Mouse (Mus musculus): Measurements from ENCODE around the gene Gm49425. TPM values are rescaled to one million over a fixed set of nuclear protein-coding genes. Genes with fewer than 3 reads are reported as not detected.

Gene Gm49425
- polyA plus RNA-seq (2012; ENCODE audit: low replicate concordance), result not detected in 2 replicates

GRCm38 (mm10) chr15:101517161-101517560 is at the start of gene Gm49425:
Gene Gm49425 (minus strand): TSS chr15:101517261.

GRCm38 (mm10) chr15:101562850-101563249 is 45.8 kb upstream of the Gm49425 start, which contains the start of gene Krt90:
Gene Krt90 (minus strand): TSS chr15:101562950.

GRCm38 (mm10) chr15:101550567-101550966 is 33.5 kb upstream of the Gm49425 start, which contains the start of gene Krt82:
Gene Krt82 (minus strand): TSS chr15:101550667.

GRCm38 (mm10) chr15:101532720-101533119 is 15.7 kb upstream of the Gm49425 start, which contains the start of gene Krt84:
Gene Krt84 (minus strand): TSS chr15:101532820.

GRCm38 (mm10) chr15:101491431-101491830 is 25.6 kb downstream of the Gm49425 start, which contains the start of gene Krt83:
Gene Krt83 (minus strand): TSS chr15:101491512.

GRCm38 (mm10) chr15:101472952-101473528 is 44.0 kb downstream of the Gm49425 start, which contains the start of gene Krt86:
Gene Krt86 (plus strand): TSS chr15:101473478.

Other genes starting within 250 kb of the Gm49425 start
- gene Atg101, start 233.0 kb downstream of the Gm49425 start, polyA plus RNA-seq (2012; ENCODE audit: low replicate concordance), result 29.8 and 32.9 TPM in 2 replicates
- gene 6030408B16Rik, start 224.0 kb downstream of the Gm49425 start, polyA plus RNA-seq (2012; ENCODE audit: low replicate concordance), result not detected in 2 replicates
- gene Krt80, start 147.1 kb downstream of the Gm49425 start, polyA plus RNA-seq (2012; ENCODE audit: low replicate concordance), result 1.4 and 1.5 TPM in 2 replicates
- 0.35 and 0.40 TPM in 2 replicates for gene Krt7, start 106.2 kb downstream of the Gm49425 start, polyA plus RNA-seq (2012; ENCODE audit: low replicate concordance)
- gene Krt87, start 78.5 kb downstream of the Gm49425 start, polyA plus RNA-seq (2012; ENCODE audit: low replicate concordance), result not detected in 2 replicates
- gene Krt88, start 69.5 kb downstream of the Gm49425 start, polyA plus RNA-seq (2012; ENCODE audit: low replicate concordance), result not detected in 2 replicates
- gene Krt81, start 53.5 kb downstream of the Gm49425 start, polyA plus RNA-seq (2012; ENCODE audit: low replicate concordance), result not detected in 2 replicates
- gene Krt86, start 43.8 kb downstream of the Gm49425 start, polyA plus RNA-seq (2012; ENCODE audit: low replicate concordance), result not detected in 2 replicates
- 0.23 TPM in 1 of 2 replicates, not detected in the other for gene Krt83, start 25.7 kb downstream of the Gm49425 start, polyA plus RNA-seq (2012; ENCODE audit: low replicate concordance)
- not detected in 2 replicates for gene Krt84, start 15.6 kb upstream of the Gm49425 start, polyA plus RNA-seq (2012; ENCODE audit: low replicate concordance)
- not detected in 2 replicates for gene Krt82, start 33.4 kb upstream of the Gm49425 start, polyA plus RNA-seq (2012; ENCODE audit: low replicate concordance)
- not detected in 2 replicates for gene Krt90, start 45.7 kb upstream of the Gm49425 start, polyA plus RNA-seq (2012; ENCODE audit: low replicate concordance)
- gene Krt75, start 56.6 kb upstream of the Gm49425 start, polyA plus RNA-seq (2012; ENCODE audit: low replicate concordance), result not detected in 2 replicates
- gene Gm5414, start 110.9 kb upstream of the Gm49425 start, polyA plus RNA-seq (2012; ENCODE audit: low replicate concordance), result not detected in 2 replicates
- not detected in 2 replicates for gene Gm5478, start 130.1 kb upstream of the Gm49425 start, polyA plus RNA-seq (2012; ENCODE audit: low replicate concordance)
- not detected in 2 replicates for gene Krt6b, start 163.0 kb upstream of the Gm49425 start, polyA plus RNA-seq (2012; ENCODE audit: low replicate concordance)
- gene Krt6a, start 177.0 kb upstream of the Gm49425 start, polyA plus RNA-seq (2012; ENCODE audit: low replicate concordance), result not detected in 2 replicates
- gene Krt5, start 195.6 kb upstream of the Gm49425 start, polyA plus RNA-seq (2012; ENCODE audit: low replicate concordance), result not detected in 2 replicates
- not detected in 2 replicates for gene Krt71, start 225.8 kb upstream of the Gm49425 start, polyA plus RNA-seq (2012; ENCODE audit: low replicate concordance)

All from leukemia stem cell, adult 10-12 weeks (primary cell).